Mouse (Mus musculus): ENCODE data around the gene Dhx16.
A peak's percentile ranks its signal among the peaks of the same experiment; 100 is the strongest.

The Dhx16 gene

DNA sequence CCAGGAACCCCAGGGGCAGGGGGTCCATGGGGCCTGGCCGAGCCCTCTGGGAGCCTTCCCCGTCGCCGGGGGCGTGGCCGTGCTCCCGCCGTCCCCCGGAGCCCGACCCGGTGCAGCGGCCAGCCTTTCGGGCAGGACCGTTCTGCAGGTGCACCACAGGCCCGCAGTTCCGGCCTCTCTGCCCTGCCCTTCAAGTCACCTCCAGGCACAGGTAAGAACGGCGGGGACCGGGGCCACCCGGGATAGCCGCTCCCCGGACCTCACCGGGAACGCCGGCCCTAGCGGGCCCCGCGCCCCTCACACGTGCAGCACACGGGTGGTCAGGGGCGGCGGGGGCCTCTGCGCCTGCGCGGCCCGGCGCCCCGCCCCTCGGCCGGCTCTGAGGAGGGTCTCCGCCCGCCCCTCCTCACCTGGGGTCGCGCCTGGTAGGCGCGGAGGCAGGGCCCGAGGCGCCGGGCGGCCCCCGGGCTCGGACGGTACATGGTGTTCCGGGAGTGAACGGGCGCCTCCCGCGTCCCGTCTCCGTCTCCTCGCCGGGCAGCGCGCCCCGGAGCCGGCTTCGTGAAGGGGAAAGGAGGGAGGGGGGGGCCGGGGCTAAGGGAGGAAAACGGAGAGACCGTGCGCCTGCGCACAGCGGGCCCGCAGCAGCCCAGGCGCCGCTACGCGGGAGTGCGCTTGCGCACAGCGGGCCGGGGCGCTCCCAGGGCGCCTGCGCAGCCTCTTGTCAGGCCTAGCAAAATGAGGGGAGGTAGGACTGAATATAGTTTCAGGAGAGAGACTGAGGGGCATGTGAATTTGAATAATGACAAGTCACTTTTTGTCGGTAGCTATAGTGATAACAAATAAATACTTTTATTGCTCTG, 17.4 kb downstream of the Dhx16 start, which contains the start of gene 2310061I04Rik:
2310061I04Rik (minus strand) TSS at position 651 of the 863 bp plus-strand sequence.
- peak; percentile 87 to 91 for DNase-seq (ENCODE audit: low spot score in 2 of 2)

GRCm38 (mm10) chr17:35897644-35898573, 18.3 kb downstream of the Dhx16 start:
- no peak for DNase-seq (ENCODE audit: low spot score in 2 of 2)

- DNase-seq (ENCODE audit: low spot score in 2 of 2) = no peak
Observed at GRCm38 (mm10) chr17:35900636-35901035, 21.0 kb downstream of the Dhx16 start.

- DNase-seq (ENCODE audit: low spot score in 2 of 2) = no peak
Observed at GRCm38 (mm10) chr17:35903343-35903991, 23.8 kb downstream of the Dhx16 start.

- DNase-seq (ENCODE audit: low spot score in 2 of 2) = no peak
Observed at GRCm38 (mm10) chr17:35903992-35904355, 24.4 kb downstream of the Dhx16 start.

DNA sequence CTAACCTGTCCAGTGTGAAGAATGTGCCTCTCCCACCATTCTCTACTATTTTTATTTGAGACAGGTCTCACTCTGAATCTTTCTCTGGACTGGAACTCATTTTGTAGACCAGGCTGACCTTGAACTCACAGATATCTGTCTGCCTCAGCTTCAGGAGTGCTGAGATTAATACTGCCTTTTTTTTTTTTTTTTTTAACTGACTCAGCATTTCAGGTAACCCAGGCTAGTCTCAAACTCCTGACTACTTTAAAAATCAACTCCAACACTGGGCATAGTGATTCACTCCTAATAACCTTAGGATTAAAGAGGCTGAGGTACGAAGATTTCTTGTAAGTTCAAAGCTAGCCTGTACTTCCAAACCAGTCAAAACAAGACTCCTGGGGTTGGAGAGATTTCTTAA, 26.0 kb downstream of the Dhx16 start:
- no peak for DNase-seq (ENCODE audit: low spot score in 2 of 2)

GRCm38 (mm10) chr17:35907609-35908008, 28.0 kb downstream of the Dhx16 start:
- no peak for DNase-seq (ENCODE audit: low spot score in 2 of 2)

DNA sequence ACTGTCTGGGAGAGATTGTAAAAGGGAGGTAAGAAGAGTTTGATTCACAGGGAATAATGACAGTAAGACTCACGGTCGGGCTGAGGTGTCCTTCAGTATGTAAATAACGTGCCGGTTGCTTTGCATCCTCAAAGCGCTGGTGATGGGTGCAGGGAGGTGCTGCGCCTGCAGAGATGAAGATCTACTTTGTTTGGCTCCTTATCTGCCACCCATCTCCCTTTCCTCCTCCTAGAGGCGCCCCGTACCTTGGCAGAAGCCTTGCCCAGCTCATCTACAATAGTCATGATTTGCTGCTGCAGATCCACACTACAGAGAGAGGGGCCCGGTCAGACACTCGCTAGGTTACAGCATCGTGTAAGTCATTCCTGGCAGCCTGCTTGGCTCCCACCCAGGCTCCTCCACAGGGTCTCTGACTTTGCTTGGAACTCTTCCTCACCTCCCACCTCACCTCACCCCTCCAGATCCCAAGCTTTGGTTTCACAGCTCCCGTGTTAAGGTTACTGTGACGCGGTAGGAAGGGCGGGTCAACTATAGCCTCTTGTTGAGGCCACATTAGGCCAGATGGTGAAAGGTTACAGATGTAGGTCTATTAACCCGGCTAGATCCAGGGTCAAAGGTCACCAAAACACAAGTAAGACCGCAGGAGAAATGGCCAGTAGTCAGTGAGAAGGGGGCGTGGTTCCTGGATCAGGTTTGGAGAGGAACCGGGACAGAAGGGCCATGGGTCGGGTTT, 29.7 kb downstream of the Dhx16 start:
- no peak for DNase-seq (ENCODE audit: low spot score in 2 of 2)

GRCm38 (mm10) chr17:35909919-35910369, 30.3 kb downstream of the Dhx16 start, which contains the start of gene Atat1:
TSS of gene Atat1 (minus strand) at chr17:35910075.
- peak; percentile 98 for DNase-seq (ENCODE audit: low spot score in 2 of 2)

DNA sequence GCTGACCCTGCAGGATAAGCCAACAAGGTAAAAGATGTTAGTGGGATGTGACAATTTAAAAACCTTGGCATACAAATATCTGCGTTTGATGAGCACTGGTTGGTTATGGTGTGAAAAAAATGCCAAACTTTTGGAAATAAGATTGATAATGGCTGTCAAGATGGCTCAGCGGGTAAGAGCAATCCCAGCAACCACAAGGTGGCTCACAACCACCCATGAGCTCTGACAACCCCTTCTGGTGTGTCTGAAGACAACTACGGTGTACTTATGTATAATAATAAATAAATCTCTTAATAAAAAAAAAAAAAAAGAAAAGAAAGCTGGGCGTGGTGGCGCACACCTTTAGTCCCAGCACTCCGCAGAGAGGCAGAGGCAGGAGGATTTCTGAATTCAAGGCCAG, 35.4 kb downstream of the Dhx16 start:
- no peak for DNase-seq (ENCODE audit: low spot score in 2 of 2)

DNA sequence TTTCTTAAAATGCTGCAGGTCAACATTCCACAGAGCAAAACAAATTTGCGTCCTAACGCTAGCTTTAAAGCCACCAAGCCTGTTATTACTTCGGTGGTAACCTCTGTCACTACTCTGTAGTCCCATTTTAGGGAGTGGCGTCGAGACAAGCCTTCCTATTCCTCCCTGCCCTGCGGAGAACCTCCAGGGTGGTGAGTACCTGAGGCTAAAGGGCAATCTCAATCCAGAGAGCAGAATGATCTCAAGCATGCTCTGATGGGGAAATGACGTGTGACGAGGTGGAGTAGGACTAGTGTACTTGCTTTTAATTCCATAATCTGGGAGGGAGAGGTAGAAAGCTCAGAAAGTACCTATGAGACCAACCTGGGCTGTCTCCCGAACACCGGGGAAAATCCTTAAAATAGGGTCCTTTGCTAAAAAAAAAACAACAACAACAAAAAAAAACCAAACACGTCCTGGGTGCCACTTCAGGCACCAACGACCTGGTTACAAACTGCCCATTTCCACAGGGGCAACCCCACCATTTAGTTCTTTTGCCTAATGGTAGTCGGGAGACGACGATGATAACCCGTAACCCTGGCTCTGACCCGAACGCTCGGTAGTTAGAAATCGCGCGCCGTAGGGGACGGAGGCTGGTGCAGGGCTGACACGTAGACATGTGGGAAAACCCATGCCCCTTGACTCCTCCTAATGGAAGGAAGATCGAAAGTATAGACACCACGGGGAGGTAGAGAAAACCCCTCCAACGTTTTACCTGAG, 36.1 kb downstream of the Dhx16 start:
- DNase-seq (ENCODE audit: low spot score in 2 of 2) = no peak

DNA sequence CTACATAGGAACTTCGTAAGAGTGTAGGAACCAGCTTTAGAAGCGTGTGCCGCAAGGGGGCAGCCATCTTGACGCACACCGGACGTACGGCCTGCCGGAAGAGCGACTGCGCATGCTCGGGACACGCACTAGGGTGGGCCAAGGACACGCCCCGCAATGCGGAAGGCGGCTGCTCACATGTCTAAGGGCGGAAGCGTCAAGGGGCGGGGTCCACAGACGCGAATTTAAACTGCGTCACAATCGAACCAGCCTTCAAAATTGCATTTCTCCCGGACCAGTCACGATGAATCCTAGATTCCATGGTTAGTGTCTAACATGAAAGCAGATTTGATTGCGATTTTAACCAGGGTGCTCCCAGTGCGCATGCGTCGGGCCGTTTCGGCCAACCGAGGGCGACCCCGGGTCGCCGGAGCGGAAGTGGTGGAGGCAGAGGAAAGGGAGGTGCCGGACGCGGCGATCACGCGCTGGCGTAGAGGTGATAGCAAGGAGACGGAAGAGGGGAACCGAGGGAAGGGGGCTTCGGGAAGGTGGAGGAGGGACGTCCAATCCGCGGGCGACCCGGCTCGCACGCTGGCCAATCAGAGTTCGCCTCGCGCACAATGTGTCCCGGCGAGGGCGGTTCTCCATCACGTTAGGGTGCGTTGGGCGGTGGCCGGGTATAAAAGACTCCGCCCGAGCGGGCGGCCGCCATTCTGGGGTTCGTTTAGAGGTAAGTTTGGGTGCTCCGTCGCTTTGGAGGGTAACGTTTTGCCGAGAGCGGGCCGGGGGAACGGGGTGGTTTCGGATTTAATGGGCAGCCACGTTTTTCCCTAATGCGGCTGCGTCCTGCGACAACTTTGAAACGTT, 36.9 kb downstream of the Dhx16 start, which contains the start of the genes Mrps18b and Ppp1r10:
Mrps18b (minus strand) TSS at position 93 of the 846 bp plus-strand sequence.
Ppp1r10 (plus strand) TSS at position 138 of the 846 bp plus-strand sequence.
- peak; percentile 99 for DNase-seq (ENCODE audit: low spot score in 2 of 2)

DNA sequence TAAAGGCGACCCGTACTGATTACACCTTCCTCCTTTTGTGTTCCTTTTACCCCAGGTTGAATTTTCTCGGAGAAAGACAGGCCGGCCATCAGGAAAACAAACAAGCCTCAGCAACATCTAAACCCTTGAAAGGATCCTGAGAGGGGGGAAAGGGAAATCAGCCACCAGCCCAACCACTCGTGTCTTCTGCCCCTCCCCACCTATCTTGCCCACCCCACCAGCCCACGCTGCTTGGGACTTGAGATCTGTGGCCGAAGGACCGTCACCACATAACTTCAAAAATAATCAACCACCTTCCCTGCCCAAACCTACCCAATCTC, 37.5 kb downstream of the Dhx16 start:
- DNase-seq (ENCODE audit: low spot score in 2 of 2) = no peak

DNA sequence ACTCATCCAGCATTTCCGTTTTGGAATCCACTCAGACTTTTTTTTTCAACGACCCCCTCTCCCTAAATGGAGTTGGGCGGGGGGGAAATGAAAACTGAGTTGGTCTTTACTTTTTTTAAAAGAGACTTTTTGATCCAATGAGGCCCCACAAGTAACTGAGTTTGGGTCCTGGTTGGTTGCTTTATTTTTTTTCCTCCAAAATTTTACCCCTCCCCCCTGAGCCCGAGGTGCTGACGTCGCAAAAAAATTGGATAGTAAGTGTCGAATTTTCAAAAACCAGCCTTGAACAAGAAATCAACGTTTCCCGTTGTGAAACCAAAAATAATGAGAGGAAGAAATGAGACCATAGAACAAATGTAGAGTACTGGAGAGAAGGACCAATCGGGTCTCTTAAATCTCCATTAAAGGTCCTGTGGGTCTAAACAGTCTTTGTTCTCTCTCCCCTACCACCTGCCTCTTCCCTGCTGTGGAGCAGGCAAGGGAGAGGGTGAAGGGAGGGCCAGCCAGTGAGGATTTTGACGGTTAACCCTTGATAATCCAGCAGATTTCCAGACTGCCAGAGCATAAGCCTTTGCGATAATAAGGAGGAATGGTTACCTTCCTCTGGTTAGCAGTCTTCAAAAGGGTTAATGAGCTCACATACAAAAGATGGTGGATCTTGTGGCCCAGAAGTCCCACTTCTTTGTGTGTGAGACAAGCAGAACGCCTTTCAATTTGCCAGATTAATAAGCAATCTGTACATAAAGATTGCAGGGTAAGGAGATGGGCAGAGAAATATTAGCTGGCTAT, 38.0 kb downstream of the Dhx16 start:
- DNase-seq (ENCODE audit: low spot score in 2 of 2) = peak; percentile 54 to 55

GRCm38 (mm10) chr17:35918276-35919059, 38.8 kb downstream of the Dhx16 start:
- peak; percentile 58 to 63 for DNase-seq (ENCODE audit: low spot score in 2 of 2)

DNA sequence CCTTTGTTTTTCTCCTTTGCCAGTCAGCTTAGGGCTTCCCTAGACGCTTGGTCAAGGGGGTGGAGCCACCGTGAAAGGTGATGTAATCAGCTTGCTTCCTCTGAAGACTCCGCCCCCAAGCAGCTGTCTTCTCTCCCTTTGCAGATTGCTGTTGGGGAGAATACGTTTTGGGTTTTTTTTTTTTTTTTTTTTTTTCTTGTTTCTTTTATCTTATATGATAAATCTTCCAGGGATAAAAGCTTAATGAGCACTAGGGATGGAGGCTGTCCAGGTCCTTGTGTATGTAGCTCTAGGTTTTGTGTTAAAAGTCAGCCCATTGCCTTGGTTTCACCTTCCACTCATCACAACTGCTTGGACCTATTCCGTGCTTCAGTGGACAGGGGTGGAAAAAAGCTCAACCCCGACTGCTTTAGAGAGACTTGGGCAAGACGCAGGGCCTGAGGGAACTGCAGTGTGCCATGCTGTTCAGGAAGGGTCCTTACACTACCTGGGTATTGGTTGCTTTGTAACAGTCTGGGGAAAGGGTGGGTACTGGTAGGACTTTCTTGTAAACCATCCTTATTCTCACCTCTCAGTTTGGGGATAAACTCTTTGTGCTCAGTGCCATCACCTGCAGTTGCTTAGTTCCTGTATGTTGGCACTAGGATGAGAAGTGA, 39.6 kb downstream of the Dhx16 start:
- DNase-seq (ENCODE audit: low spot score in 2 of 2) = peak; percentile 95

DNA sequence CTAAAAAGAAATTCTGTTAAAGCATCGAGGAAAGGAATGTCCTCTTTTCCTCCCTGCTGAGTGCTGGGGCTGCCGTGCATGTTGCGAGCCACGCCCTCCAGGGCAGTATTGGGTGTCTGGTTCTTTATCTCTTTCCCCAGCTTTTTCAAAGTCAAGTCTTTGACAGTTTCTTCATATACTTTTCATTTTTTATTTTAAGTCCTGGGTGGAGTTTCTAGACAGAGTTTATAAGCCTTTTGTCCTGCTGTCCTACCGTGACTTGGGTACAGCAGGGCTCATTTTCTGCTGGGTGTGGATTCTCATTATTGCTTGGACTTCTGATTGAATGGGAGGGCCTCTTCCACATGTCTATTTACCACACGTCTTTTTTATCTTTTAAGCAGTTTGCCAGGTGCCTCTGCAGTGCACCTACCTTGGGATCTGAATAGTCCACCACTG, 40.3 kb downstream of the Dhx16 start:
- no peak for DNase-seq (ENCODE audit: low spot score in 2 of 2)
